Mouse (Mus musculus) thymus, postnatal 4 days (tissue): ENCODE measurements around the gene Inpp4b.

Experiments
- DNase-seq: peaks from one replicate; pipeline ENCODE4 v3.0.0; 2021

The Inpp4b gene

GRCm38 (mm10) chr8:81581817-81582437 lies 239.6 kb downstream of the Inpp4b start:
- DNase-seq = no peak

GRCm38 (mm10) chr8:81582906-81583305 lies 240.6 kb downstream of the Inpp4b start:
- DNase-seq = no peak

- no peak for DNase-seq
These were observed 244.4 kb downstream of the Inpp4b start for GRCm38 (mm10) chr8:81586783-81587182.

GRCm38 (mm10) chr8:81594134-81594714 lies 251.9 kb downstream of the Inpp4b start:
- DNase-seq = no peak

GRCm38 (mm10) chr8:81599209-81599608 lies 256.9 kb downstream of the Inpp4b start:
- no peak for DNase-seq

GRCm38 (mm10) chr8:81601136-81601535 lies 258.8 kb downstream of the Inpp4b start:
- DNase-seq = no peak

- no peak for DNase-seq
These were observed 265.7 kb downstream of the Inpp4b start for GRCm38 (mm10) chr8:81608082-81608481.

GRCm38 (mm10) chr8:81609064-81609463 lies 266.7 kb downstream of the Inpp4b start:
- no peak for DNase-seq

- no peak for DNase-seq
These were observed 270.3 kb downstream of the Inpp4b start for GRCm38 (mm10) chr8:81612611-81613010.

GRCm38 (mm10) chr8:81614135-81614534 lies 271.8 kb downstream of the Inpp4b start:
- DNase-seq = peak; percentile 23

GRCm38 (mm10) chr8:81614605-81615004 lies 272.2 kb downstream of the Inpp4b start:
- DNase-seq = peak; percentile 50

- no peak for DNase-seq
These were observed 273.2 kb downstream of the Inpp4b start for GRCm38 (mm10) chr8:81615552-81615951.

- no peak for DNase-seq
These were observed 276.6 kb downstream of the Inpp4b start for GRCm38 (mm10) chr8:81618918-81619317.

- DNase-seq = no peak
These were observed 292.7 kb downstream of the Inpp4b start for GRCm38 (mm10) chr8:81635015-81635414.

GRCm38 (mm10) chr8:81635912-81636583 lies 293.7 kb downstream of the Inpp4b start:
- DNase-seq = no peak

GRCm38 (mm10) chr8:81638478-81638877 lies 296.1 kb downstream of the Inpp4b start:
- DNase-seq = no peak

GRCm38 (mm10) chr8:81639820-81640219 lies 297.5 kb downstream of the Inpp4b start:
- DNase-seq = no peak

- no peak for DNase-seq
These were observed 300.7 kb downstream of the Inpp4b start for GRCm38 (mm10) chr8:81643030-81643429.

GRCm38 (mm10) chr8:81692167-81692566 lies 349.8 kb downstream of the Inpp4b start:
- DNase-seq = no peak

- DNase-seq = no peak
These were observed 352.5 kb downstream of the Inpp4b start for GRCm38 (mm10) chr8:81694893-81695292.

GRCm38 (mm10) chr8:81702038-81702437 lies 359.7 kb downstream of the Inpp4b start:
- no peak for DNase-seq

GRCm38 (mm10) chr8:81703571-81704365 lies 361.4 kb downstream of the Inpp4b start:
- no peak for DNase-seq

GRCm38 (mm10) chr8:81707436-81707835 lies 365.1 kb downstream of the Inpp4b start:
- no peak for DNase-seq
